Mouse (Mus musculus) kidney, postnatal 0 days (tissue): Measurements from ENCODE around the gene Adipoq. TPM values are rescaled to one million over a fixed set of nuclear protein-coding genes. Genes with fewer than 3 reads are reported as not detected.
"Not testable (repeated sequence)": the region's sequence is repeated elsewhere in the genome, so short reads cannot be mapped to it uniquely, and the experiment has no call there.

ENCODE experiments used
- ATAC-seq: fragments of 200-750 bp; cut with Nextera tagmentation; replicated peaks from 2 replicates; pipeline ENCODE4 v1.8.0; 2017; ENCODE audit warnings: low read depth, moderate number of reproducible peaks, moderate TSS enrichment, moderate library complexity; ENCODE audit not compliant: low FRiP score
- DNase-seq: peaks from one replicate; pipeline ENCODE4 v3.0.0-alpha.2; 2016; ENCODE audit warnings: low spot score
- H3K27ac ChIP-seq: fragments of 300-500 bp; sonication (generic); 2 replicates; pipeline ENCODE4 v1.5.1; 2014; ENCODE audit warnings: mild to moderate bottlenecking
- H3K27me3 ChIP-seq: fragments of 300-500 bp; sonication (generic); 2 replicates; pipeline ENCODE4 v1.6.1; 2014; ENCODE audit warnings: low read length, mixed read lengths; ENCODE audit not compliant: insufficient read depth
- H3K36me3 ChIP-seq: fragments of 300-500 bp; sonication (generic); 2 replicates; pipeline ENCODE4 v1.6.1; 2014; ENCODE audit warnings: low read length, mixed read lengths; ENCODE audit not compliant: insufficient read depth
- H3K4me1 ChIP-seq: fragments of 300-500 bp; sonication (generic); replicated peaks from 2 replicates; pipeline ENCODE4 v1.6.1; 2014; ENCODE audit warnings: antibody characterized with exemption, low read length, mixed read lengths; ENCODE audit not compliant: insufficient read depth
- H3K4me2 ChIP-seq: fragments of 300-500 bp; sonication (generic); 2 replicates; pipeline ENCODE4 v1.6.1; 2014; ENCODE audit warnings: mild to moderate bottlenecking, low read length, moderate library complexity, mixed read lengths
- H3K4me3 ChIP-seq: fragments of 300-500 bp; sonication (generic); replicated peaks from 2 replicates; pipeline ENCODE4 v1.5.1; 2014; ENCODE audit warnings: low read depth, low read length
- H3K9ac ChIP-seq: fragments of 300-500 bp; sonication (generic); 2 replicates; pipeline ENCODE4 v1.6.1; 2014; ENCODE audit warnings: low read depth, low read length
- H3K9me3 ChIP-seq: fragments of 300-500 bp; sonication (generic); replicated peaks from 2 replicates; pipeline ENCODE4 v1.6.1; 2016; ENCODE audit warnings: low read length, inconsistent platforms, mixed read lengths
- CTCF ChIP-seq: IDR thresholded peaks from 2 replicates; pipeline ENCODE4 v1.5.1; 2016; ENCODE audit warnings: antibody characterized with exemption, low read depth, mild to moderate bottlenecking, moderate library complexity
- WGBS: fragments of 180-500 bp; shearing (Covaris S2); extraction: QIAGEN DNeasy Blood & Tissue Kit; methylation state at CpG from one replicate; pipeline ENCODE4 v1.1.7; 2014; 5-methylcytosine and 5-hydroxymethylcytosine counted together
- polyA plus RNA-seq: library from polyadenylated mRNA; unstranded; fragments of >200 nt; fragmentation: Nextera tagmentation; extraction: Ambion mirVana; gene quantifications from 2 replicates; pipeline ENCODE4 v1.2.1, GENCODE M21; 2015

Gene Adipoq
- polyA plus RNA-seq: 0.17 and 0.89 TPM in 2 replicates

DNA sequence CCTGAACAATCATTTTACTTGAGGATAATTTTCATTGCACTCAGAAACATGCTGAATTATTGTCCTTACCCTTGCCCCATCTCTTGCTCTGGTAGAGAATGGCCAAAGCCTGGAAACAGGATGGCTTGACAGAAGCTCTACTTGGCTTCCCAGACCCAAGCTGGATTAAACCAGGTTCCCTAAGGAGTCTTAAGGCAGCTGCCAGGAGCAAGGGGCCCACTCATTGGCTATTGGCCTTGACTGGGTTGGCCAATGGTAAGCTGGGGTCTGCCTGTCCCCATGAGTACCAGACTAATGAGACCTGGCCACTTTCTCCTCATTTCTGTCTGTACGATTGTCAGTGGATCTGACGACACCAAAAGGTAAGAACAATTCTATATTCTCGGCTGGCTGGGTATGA is at the start of gene Adipoq:
TSS of gene Adipoq (plus strand) at position 257 of the 400 bp plus-strand sequence.
- H3K27ac ChIP-seq: no peak within 1 kb of the TSS
- no peak within 1 kb of the TSS for H3K4me3 ChIP-seq
- WGBS: 86% methylated on average over 3 of the region's 3 CpGs
- no peak for TF ChIP-seq CTCF
- no peaks in the 10 kb centered on the region for H3K27me3 ChIP-seq
- no peak within 1 kb of the TSS for H3K9ac ChIP-seq
- no peaks in the 10 kb centered on the region for H3K36me3 ChIP-seq
- no peaks in the 10 kb centered on the region for H3K9me3 ChIP-seq
- no peaks in the 10 kb centered on the region for H3K4me1 ChIP-seq
- no peak within 1 kb of the TSS for H3K4me2 ChIP-seq
- DNase-seq (no peak), ATAC-seq (no peak)

GRCm38 (mm10) chr16:23096886-23097285 is 49.5 kb upstream of the Adipoq start:
- H3K36me3 ChIP-seq, H3K4me3 ChIP-seq, H3K27me3 ChIP-seq, H3K4me2 ChIP-seq, H3K9ac ChIP-seq, H3K9me3 ChIP-seq, H3K4me1 ChIP-seq, DNase-seq, ATAC-seq, H3K27ac ChIP-seq: not testable (repeated sequence)
- 86% methylated on average over 1 of the region's 1 CpGs for WGBS

GRCm38 (mm10) chr16:23097290-23098104 is 48.8 kb upstream of the Adipoq start:
- H3K27ac ChIP-seq, H3K4me3 ChIP-seq, H3K4me2 ChIP-seq, H3K27me3 ChIP-seq, ATAC-seq, H3K36me3 ChIP-seq, H3K9ac ChIP-seq, H3K9me3 ChIP-seq, DNase-seq, H3K4me1 ChIP-seq: not testable (repeated sequence)
- WGBS: 82% methylated on average over 8 of the region's 8 CpGs

DNA sequence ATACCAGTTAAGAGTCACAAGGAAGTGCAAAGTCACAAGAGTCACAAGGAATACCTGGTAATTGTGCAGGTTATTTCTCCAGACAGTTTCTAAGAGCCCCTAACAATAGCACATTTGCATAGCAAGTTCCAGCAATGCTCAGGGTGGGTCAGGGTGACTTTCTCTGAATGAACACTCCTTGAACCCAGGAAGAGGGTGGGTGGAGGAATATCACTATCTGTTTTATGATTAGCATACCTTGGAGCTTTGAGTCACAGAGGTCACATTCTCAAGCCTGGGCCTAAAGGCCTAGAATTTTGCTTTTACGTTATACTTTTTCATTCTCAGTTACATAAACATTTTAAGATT is 48.3 kb upstream of the Adipoq start:
- ATAC-seq, H3K9me3 ChIP-seq, DNase-seq, H3K36me3 ChIP-seq, H3K4me2 ChIP-seq, H3K9ac ChIP-seq, H3K4me1 ChIP-seq, H3K4me3 ChIP-seq, H3K27ac ChIP-seq, H3K27me3 ChIP-seq: not testable (repeated sequence)
- 95% methylated on average over 1 of the region's 1 CpGs for WGBS

DNA sequence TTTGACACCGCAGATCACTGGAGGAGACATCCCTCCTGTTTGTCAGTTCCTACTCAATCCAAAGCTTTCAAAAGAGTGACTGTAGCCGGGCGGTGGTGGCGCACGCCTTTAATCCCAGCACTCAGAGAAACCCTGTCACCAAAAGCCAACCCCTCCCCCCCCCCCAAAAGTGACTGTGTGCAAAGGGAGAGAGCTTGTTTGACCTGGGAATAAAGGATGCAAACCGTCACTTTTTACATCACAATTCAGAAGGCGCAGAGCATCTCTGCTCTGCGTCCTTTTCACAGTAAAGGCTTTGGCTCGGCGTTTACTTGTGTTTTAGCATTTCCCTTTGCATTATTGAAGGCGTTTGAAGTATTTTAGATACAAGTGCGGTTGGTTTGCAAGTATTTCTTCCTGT is 46.7 kb upstream of the Adipoq start:
- Histone ChIP-seq H3K27me3 (no peaks in the 10 kb centered on the region), H3K27ac (no peak overlapping the region), H3K4me1 (0 out of 2 replicates have a peak, but pooled peaks cover 7% of the 10 kb centered on the region), H3K9ac (peak overlapping the region; percentile 49), H3K36me3 (no peaks in the 10 kb centered on the region), H3K4me2 (peak overlapping the region; percentile 75), H3K9me3 (no peaks in the 10 kb centered on the region), H3K4me3 (peak overlapping the region; percentile 31)
- no peak for DNase-seq
- no peak for TF ChIP-seq CTCF
- ATAC-seq: no peak
- WGBS: 18% methylated on average over 12 of the region's 12 CpGs

- no peak for TF ChIP-seq CTCF
- peak overlapping the region; percentile 48; the same call in 1 of the 2 replicates for H3K27ac ChIP-seq
- H3K9me3 ChIP-seq: no peaks in the 10 kb centered on the region
- peak; percentile 55 for ATAC-seq
- no peaks in the 10 kb centered on the region for H3K27me3 ChIP-seq
- H3K4me1 ChIP-seq: 0 out of 2 replicates have a peak, but pooled peaks cover 7% of the 10 kb centered on the region
- 4% methylated on average over 8 of the region's 9 CpGs for WGBS
- no peaks in the 10 kb centered on the region for H3K36me3 ChIP-seq
- H3K4me2 ChIP-seq: peak overlapping the region; percentile 75
- peak overlapping the region; percentile 49 for H3K9ac ChIP-seq
- peak overlapping the region; percentile 31 for H3K4me3 ChIP-seq
- peak; percentile 76 for DNase-seq
Observed at GRCm38 (mm10) chr16:23100099-23100575, 46.2 kb upstream of the Adipoq start.
